Mouse (Mus musculus) monocyte, adult 59 days (primary cell): ENCODE measurements around the gene Otud3. TPM values are rescaled to one million over a fixed set of nuclear protein-coding genes. Genes with fewer than 3 reads are reported as not detected.

Source experiments
- total RNA-seq, 2 experiments: library from RNA; stranded (reverse); gene quantifications; one replicate each; pipeline ENCODE4 v1.2.4; 2023

Otud3 gene
- total RNA-seq = 10 to 100 TPM; 10.3 to 11.5 TPM

GRCm38 (mm10) chr4:138913797-138914196 is at the start of gene Otud3:
Otud3 (minus strand) TSS chr4:138913945.

GRCm38 (mm10) chr4:138877731-138878130 is 36.0 kb downstream of the Otud3 start, which contains the start of gene Pla2g2e:
Pla2g2e (plus strand) TSS chr4:138877942.

GRCm38 (mm10) chr4:138873864-138874263 is 39.9 kb downstream of the Otud3 start, which contains the start of gene Gm13030:
Gm13030 (minus strand) TSS chr4:138873964.

GRCm38 (mm10) chr4:138863344-138863998 is 50.3 kb downstream of the Otud3 start, which contains the start of gene Pla2g5:
Pla2g5 (minus strand) TSS chr4:138863482.

Other genes with a start within 250 kb of the Otud3 start
- not detected for gene Pla2g2c, start 189.2 kb downstream of the Otud3 start, total RNA-seq
- not detected for gene Ubxn10, start 176.8 kb downstream of the Otud3 start, total RNA-seq
- gene Pla2g2f, start 156.3 kb downstream of the Otud3 start, total RNA-seq = not detected
- gene Pla2g2d, start 138.2 kb downstream of the Otud3 start, total RNA-seq = 1 to 10 TPM; 3.2 to 3.5 TPM
- gene Pla2g5, start 50.5 kb downstream of the Otud3 start, total RNA-seq = not detected
- not detected for gene Gm13030, start 40.0 kb downstream of the Otud3 start, total RNA-seq
- not detected for gene Pla2g2e, start 36.0 kb downstream of the Otud3 start, total RNA-seq
- gene Rnf186, start 53.2 kb upstream of the Otud3 start, total RNA-seq = not detected
- gene Tmco4, start 58.9 kb upstream of the Otud3 start, total RNA-seq = 10 to 100 TPM; 21.9 to 23.0 TPM
- not detected for gene Htr6, start 161.6 kb upstream of the Otud3 start, total RNA-seq
- gene Nbl1, start 179.0 kb upstream of the Otud3 start, total RNA-seq = 1 to 10 TPM in 1 of 2 experiments, under 1 TPM in 1; 0.81 to 1.7 TPM
- 100 to 1,000 TPM in 1 of 2 experiments, 10 to 100 TPM in 1; 89.6 to 105 TPM for gene Minos1, start 217.2 kb upstream of the Otud3 start, total RNA-seq